Comparison of ENCODE assay signal across 16 mouse cellular contexts in genomic region chr3:136721804-136722427, GRCm38 (mm10). TPM values are rescaled to one million over a fixed set of nuclear protein-coding genes. Genes with fewer than 3 reads are reported as not detected.
A peak's percentile ranks its signal among the peaks of the same experiment; 100 is the strongest.
DNase-seq lines count a peak whose midpoint lies in the region; ATAC-seq and TF ChIP-seq lines count a peak whose summit lies in the region.
"Had no signal": no experiment of that assay in that cellular context is flagged by ENCODE, and none has a peak within 500 bp of the region (broad histone marks: within the 10 kb centered on the region; RNA-seq: fewer than 3 reads in every experiment).

No protein-coding gene starts in this region.

- H3K79me2 ChIP-seq in CH12.LX (replicated peaks; ENCODE audit: control insufficient read depth, extremely low read depth, insufficient read depth, poor library complexity, severe bottlenecking): peaks cover 29% of the 10 kb centered on the region

- no peaks in the 10 kb centered on the region for H3K4me1 ChIP-seq in hindbrain, embryonic 11.5 days (replicated peaks; ENCODE audit: control insufficient read depth, insufficient read depth, low read length)
- H3K4me1 ChIP-seq in hindbrain, embryonic 14.5 days (replicated peaks; ENCODE audit: control insufficient read depth, insufficient read depth, low read length): no peaks in the 10 kb centered on the region; the same call in 1 of the 2 replicates
- peaks cover 18 to 88% of the 10 kb centered on the region in 2 experiments for H3K4me1 ChIP-seq in CH12.LX (ENCODE audit: control insufficient read depth in 1 of 2, insufficient read depth in 2 of 2)
- peaks cover 18% of the 10 kb centered on the region for H3K4me1 ChIP-seq in embryonic facial prominence, embryonic 14.5 days (ENCODE audit: control insufficient read depth, insufficient read depth, low read length)
- H3K4me1 ChIP-seq in limb, embryonic 14.5 days (ENCODE audit: control insufficient read depth, insufficient read depth, low read length): peaks cover 20% of the 10 kb centered on the region
- peaks cover 31% of the 10 kb centered on the region for H3K4me1 ChIP-seq in cerebellum, adult 2 months (ENCODE audit: control insufficient read depth, insufficient read depth, low read length)
- H3K4me1 ChIP-seq: liver, embryonic 15.5 days; midbrain, embryonic 15.5 days had no signal

- no peaks in the 10 kb centered on the region for H3K27me3 ChIP-seq in hindbrain, embryonic 11.5 days (ENCODE audit: control insufficient read depth, insufficient read depth, low read length)
- H3K27me3 ChIP-seq in hindbrain, embryonic 14.5 days (ENCODE audit: control insufficient read depth, insufficient read depth, low read length): no peaks in the 10 kb centered on the region
- H3K27me3 ChIP-seq in CH12.LX (replicated peaks): no peaks in the 10 kb centered on the region
- H3K27me3 ChIP-seq in embryonic facial prominence, embryonic 14.5 days (replicated peaks; ENCODE audit: control insufficient read depth, insufficient read depth, low read length): no peaks in the 10 kb centered on the region
- no peaks in the 10 kb centered on the region for H3K27me3 ChIP-seq in limb, embryonic 14.5 days (ENCODE audit: control insufficient read depth, insufficient read depth, low read length)
- no peaks in the 10 kb centered on the region for H3K27me3 ChIP-seq in cerebellum, adult 2 months (ENCODE audit: control insufficient read depth, insufficient read depth, low read length)
- H3K27me3 ChIP-seq: liver, embryonic 15.5 days; midbrain, embryonic 15.5 days had no signal

- H3K9ac ChIP-seq in hindbrain, embryonic 11.5 days (ENCODE audit: low read depth, low read length): no peak overlapping the region
- no peak overlapping the region for H3K9ac ChIP-seq in hindbrain, embryonic 14.5 days
- peak overlapping the region; percentile 66 for H3K9ac ChIP-seq in CH12.LX (ENCODE audit: insufficient read depth, low read depth)
- H3K9ac ChIP-seq in embryonic facial prominence, embryonic 14.5 days (ENCODE audit: low read depth, low read length): no peak overlapping the region
- H3K9ac ChIP-seq in limb, embryonic 14.5 days (ENCODE audit: low read depth, low read length, severe bottlenecking): no peak overlapping the region
- H3K9ac ChIP-seq: liver, embryonic 15.5 days; midbrain, embryonic 15.5 days had no signal

- no peaks in the 10 kb centered on the region for H3K9me3 ChIP-seq in hindbrain, embryonic 11.5 days (ENCODE audit: control insufficient read depth, low read length)
- 0 out of 2 replicates have a peak, but pooled peaks cover 4% of the 10 kb centered on the region for H3K9me3 ChIP-seq in hindbrain, embryonic 14.5 days (ENCODE audit: control insufficient read depth, low read length)
- H3K9me3 ChIP-seq in CH12.LX (replicated peaks; ENCODE audit: low read length): peaks cover 4% of the 10 kb centered on the region
- peaks cover 6% of the 10 kb centered on the region; the same call in 1 of the 2 replicates for H3K9me3 ChIP-seq in embryonic facial prominence, embryonic 14.5 days (ENCODE audit: control insufficient read depth, low read length)
- H3K9me3 ChIP-seq in limb, embryonic 14.5 days (ENCODE audit: control insufficient read depth, low read length): peaks cover 4% of the 10 kb centered on the region; the same call in 1 of the 2 replicates
- H3K9me3 ChIP-seq: liver, embryonic 15.5 days; midbrain, embryonic 15.5 days had no signal

- no peak overlapping the region for H3K4me2 ChIP-seq in hindbrain, embryonic 11.5 days (replicated peaks; ENCODE audit: low read depth, low read length)
- no peak overlapping the region for H3K4me2 ChIP-seq in hindbrain, embryonic 14.5 days (replicated peaks)
- H3K4me2 ChIP-seq in CH12.LX (ENCODE audit: insufficient read depth, low read depth, poor library complexity, severe bottlenecking): peak overlapping the region; percentile 53
- H3K4me2 ChIP-seq in embryonic facial prominence, embryonic 14.5 days (ENCODE audit: low read depth, low read length): no peak overlapping the region
- no peak overlapping the region for H3K4me2 ChIP-seq in limb, embryonic 14.5 days (replicated peaks; ENCODE audit: low read depth, low read length, severe bottlenecking)
- H3K4me2 ChIP-seq: liver, embryonic 15.5 days; midbrain, embryonic 15.5 days had no signal

- peak; percentile 66; the same call in 1 of the 2 replicates for TF ChIP-seq EP300 in CH12.LX (IDR thresholded peaks at IDR 0.05; ENCODE audit: low read length)

- no peak for TF ChIP-seq CTCF in CH12.LX (conservative IDR thresholded peaks at IDR 0.05 in 1 of 2, IDR thresholded peaks at IDR 0.05 in 1 of 2; ENCODE audit: low read depth in 2 of 2, low read length in 2 of 2)
- TF ChIP-seq CTCF in cerebellum, adult 2 months (IDR thresholded peaks at IDR 0.05; ENCODE audit: borderline replicate concordance, insufficient read depth, low read depth, low read length): no peak

- dilution Hi-C loops in CH12.LX (cut with MboI; ENCODE audit: extremely low pct_ligation_motif_present, extremely low pct_unique_long_range_greater_than_20kb, low sequenced_read_pairs): no loop called here

- H3K36me3 ChIP-seq in hindbrain, embryonic 11.5 days (ENCODE audit: control insufficient read depth, insufficient read depth, low read length): no peaks in the 10 kb centered on the region
- no peaks in the 10 kb centered on the region for H3K36me3 ChIP-seq in hindbrain, embryonic 14.5 days (replicated peaks; ENCODE audit: control insufficient read depth, insufficient read depth)
- peaks cover 0 to 34% of the 10 kb centered on the region in 2 experiments for H3K36me3 ChIP-seq in CH12.LX (replicated peaks in 1 of 2; ENCODE audit: control insufficient read depth in 1 of 2, insufficient read depth in 1 of 2, low read length in 1 of 2)
- H3K36me3 ChIP-seq in embryonic facial prominence, embryonic 14.5 days (ENCODE audit: control insufficient read depth, insufficient read depth, low read length): no peaks in the 10 kb centered on the region
- H3K36me3 ChIP-seq in limb, embryonic 14.5 days (ENCODE audit: control insufficient read depth, insufficient read depth, low read length): no peaks in the 10 kb centered on the region
- H3K36me3 ChIP-seq: liver, embryonic 15.5 days; midbrain, embryonic 15.5 days had no signal

- TF ChIP-seq RAD21 in CH12.LX (IDR thresholded peaks at IDR 0.05; ENCODE audit: low read depth, low read length): no peak

- in situ Hi-C loops in CH12.LX (cut with MboI; ENCODE audit: low pct_ligation_motif_present, low pct_unique_long_range_greater_than_20kb, low sequenced_read_pairs): no loop called here

- H3K4me3 ChIP-seq in hindbrain, embryonic 11.5 days (ENCODE audit: low read depth, low read length): no peak overlapping the region
- H3K4me3 ChIP-seq in hindbrain, embryonic 14.5 days (replicated peaks; ENCODE audit: low read length): no peak overlapping the region
- peak overlapping the region; percentile 11 to 48 (median 43) for H3K4me3 ChIP-seq in CH12.LX (replicated peaks in 1 of 3; ENCODE audit: low read depth in 2 of 3, low read length in 2 of 3, poor library complexity in 1 of 3)
- no peak overlapping the region for H3K4me3 ChIP-seq in embryonic facial prominence, embryonic 14.5 days (ENCODE audit: low read depth, low read length)
- H3K4me3 ChIP-seq in limb, embryonic 14.5 days (replicated peaks; ENCODE audit: low read length): no peak overlapping the region
- no peak overlapping the region for H3K4me3 ChIP-seq in cerebellum, adult 2 months (replicated peaks; ENCODE audit: insufficient read depth, low read depth, low read length)
- H3K4me3 ChIP-seq: liver, embryonic 15.5 days; midbrain, embryonic 15.5 days had no signal

- no peak overlapping the region for H3K27ac ChIP-seq in hindbrain, embryonic 11.5 days (ENCODE audit: low read depth, low read length)
- no peak overlapping the region for H3K27ac ChIP-seq in hindbrain, embryonic 14.5 days
- no peak overlapping the region for H3K27ac ChIP-seq in CH12.LX (ENCODE audit: insufficient read depth, low read depth)
- no peak overlapping the region for H3K27ac ChIP-seq in embryonic facial prominence, embryonic 14.5 days (replicated peaks; ENCODE audit: low read depth, low read length)
- H3K27ac ChIP-seq in limb, embryonic 14.5 days (replicated peaks; ENCODE audit: low read depth, low read length): no peak overlapping the region
- H3K27ac ChIP-seq in cerebellum, adult 2 months (ENCODE audit: insufficient read depth, low read length): no peak overlapping the region
- H3K27ac ChIP-seq: liver, embryonic 15.5 days; midbrain, embryonic 15.5 days had no signal

- no peak for TF ChIP-seq POLR2A in CH12.LX (IDR thresholded peaks at IDR 0.05; ENCODE audit: low read depth, low read length)
- TF ChIP-seq POLR2A in limb, embryonic 14.5 days (IDR thresholded peaks at IDR 0.05; ENCODE audit: borderline replicate concordance, extremely low read depth, insufficient read depth, insufficient read length): no peak
- TF ChIP-seq POLR2A in cerebellum, adult 2 months (IDR thresholded peaks at IDR 0.05; ENCODE audit: borderline replicate concordance, insufficient read depth, low read length): no peak

- DNase-seq in hindbrain, embryonic 11.5 days (ENCODE audit: low spot score): peak; percentile 14
- no peak for DNase-seq in hindbrain, embryonic 14.5 days (ENCODE audit: low spot score)
- DNase-seq in CH12.LX (ENCODE audit: extremely low read depth): no peak
- peak; percentile 88 for DNase-seq in embryonic facial prominence, embryonic 14.5 days (ENCODE audit: low spot score)
- DNase-seq in limb, embryonic 14.5 days (ENCODE audit: low spot score): peak; percentile 78
- DNase-seq in cerebellum, adult 2 months: no peak
- DNase-seq in right cerebral cortex, postnatal 25 days: no peak
- DNase-seq: adrenal gland, postnatal 14 days; cerebellum, adult 9-11 months; heart, postnatal 14 days; lung, postnatal 36 days; thymus, postnatal 36 days had no signal

- ATAC-seq in hindbrain, embryonic 11.5 days (ENCODE audit: low FRiP score): no peak
- ATAC-seq in hindbrain, embryonic 14.5 days (ENCODE audit: low FRiP score): no peak
- ATAC-seq in embryonic facial prominence, embryonic 14.5 days (ENCODE audit: low read depth): peak; percentile 85
- peak; percentile 88 for ATAC-seq in limb, embryonic 14.5 days (ENCODE audit: low FRiP score, low read depth)
- ATAC-seq: forebrain, embryonic 14.5 days; intestine, postnatal 0 days; midbrain, embryonic 15.5 days had no signal

- WGBS in hindbrain, embryonic 11.5 days: 57% methylated on average over 4 of the region's 4 CpGs
- 80% methylated on average over 4 of the region's 4 CpGs for WGBS in hindbrain, embryonic 14.5 days
- 30% methylated on average over 4 of the region's 4 CpGs for WGBS in embryonic facial prominence, embryonic 14.5 days
- WGBS in limb, embryonic 14.5 days: 16% methylated on average over 4 of the region's 4 CpGs
- 60% methylated on average over 4 of the region's 4 CpGs for WGBS in cerebellum, adult 2 months

RNA-seq across cellular contexts. Expression of gene Ppp3ca, which starts 52.0 kb away (rescaled TPM):
- 70.9 and 71.9 TPM in 2 replicates for polyA plus RNA-seq in hindbrain, embryonic 11.5 days (2014; fragmentation: Nextera tagmentation; extraction: Ambion mirVana)
- 181 and 205 TPM in 2 replicates for polyA plus RNA-seq in hindbrain, embryonic 14.5 days (2014; fragmentation: Nextera tagmentation; extraction: Ambion mirVana)
- 63.4 and 71.7 TPM in 2 replicates for total RNA-seq in CH12.LX (2012; rRNA removed)
- total RNA-seq in CH12.LX (2014; rRNA removed): 143 and 153 TPM in 2 replicates
- polyA plus RNA-seq in CH12.LX (2012; ENCODE audit: insufficient read length, low read depth): 130 and 134 TPM in 2 replicates
- polyA plus RNA-seq in embryonic facial prominence, embryonic 14.5 days (2014; fragmentation: Nextera tagmentation; extraction: Ambion mirVana): 71.7 and 78.6 TPM in 2 replicates
- polyA plus RNA-seq in limb, embryonic 14.5 days (2012; rRNA removed): 31.5 and 32.2 TPM in 2 replicates
- polyA plus RNA-seq in limb, embryonic 14.5 days (2014; fragmentation: Nextera tagmentation; extraction: Ambion mirVana): 74.8 and 85.2 TPM in 2 replicates
- polyA plus RNA-seq in cerebellum, adult 2 months (2012; rRNA removed): 334 and 338 TPM in 2 replicates

Comparison
In these comparisons a context has a peak if more than half of its experiments do, and no peak if none do; other contexts are left out.
1. DNase-seq: peak in hindbrain, embryonic 11.5 days (single experiment), embryonic facial prominence, embryonic 14.5 days (single experiment) and limb, embryonic 14.5 days (single experiment); none in hindbrain, embryonic 14.5 days (single experiment), CH12.LX (single experiment), cerebellum, adult 2 months (0 of 2) and right cerebral cortex, postnatal 25 days (single experiment).
2. ATAC-seq: peak in embryonic facial prominence, embryonic 14.5 days (single experiment) and limb, embryonic 14.5 days (single experiment); none in hindbrain, embryonic 11.5 days (single experiment) and hindbrain, embryonic 14.5 days (single experiment).
3. H3K4me3 ChIP-seq: peak in CH12.LX (3 of 3); none in hindbrain, embryonic 11.5 days (single experiment), hindbrain, embryonic 14.5 days (single experiment), embryonic facial prominence, embryonic 14.5 days (single experiment), limb, embryonic 14.5 days (single experiment) and cerebellum, adult 2 months (single experiment).